Mouse (Mus musculus) cerebellum, adult 8-10 months (tissue): ENCODE measurements around the gene Ube2e2.

Source experiments
- DNase-seq: peaks from one replicate; pipeline ENCODE4 v3.0.0; 2022

Ube2e2 gene

DNA sequence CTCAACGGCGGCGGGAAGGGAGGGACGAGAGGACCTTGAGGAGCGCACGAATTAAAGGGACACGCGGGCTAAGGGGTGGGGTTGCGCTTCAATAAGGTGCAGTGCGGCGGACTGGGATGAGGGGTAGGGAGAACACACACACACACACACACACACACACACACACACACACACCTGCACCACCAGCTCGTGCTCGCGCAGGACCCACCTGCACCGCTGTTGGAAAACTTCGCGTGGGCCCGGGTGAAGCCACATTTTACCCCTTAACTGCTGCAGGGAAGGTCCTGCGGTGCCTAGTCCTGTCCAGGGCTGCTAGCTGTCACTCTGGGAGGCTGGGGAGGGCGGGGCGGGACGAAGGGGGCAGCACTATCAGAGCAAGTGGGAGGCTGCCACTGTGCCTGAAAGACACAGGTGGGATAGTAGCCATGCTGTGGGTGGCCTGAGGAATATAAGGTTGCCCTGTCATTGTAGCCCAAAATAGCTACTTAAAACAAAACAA, at the start of gene Ube2e2:
Gene Ube2e2, minus strand, starts transcription at position 321 of the 499 bp plus-strand sequence.
- DNase-seq = no peak

DNA sequence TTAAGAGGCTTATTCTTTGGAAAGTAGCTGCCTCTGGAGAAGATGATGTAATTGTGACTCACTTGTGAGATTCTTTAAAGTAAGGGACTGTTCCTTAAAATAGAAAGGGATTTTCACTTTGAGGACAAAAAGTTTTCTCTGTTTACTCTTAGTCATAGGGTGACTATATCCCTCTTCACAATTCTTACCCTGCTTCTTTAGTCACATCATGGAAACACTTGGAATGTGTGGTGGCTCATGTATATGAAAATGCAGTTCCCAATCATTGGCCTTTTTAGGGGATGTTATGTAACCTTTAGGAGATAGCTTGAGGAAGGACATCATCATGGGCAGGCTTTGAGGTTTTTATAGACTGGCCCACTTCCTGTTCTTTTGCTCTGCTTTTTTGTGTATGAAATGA, 46.0 kb upstream of the Ube2e2 start:
- no peak for DNase-seq

DNA sequence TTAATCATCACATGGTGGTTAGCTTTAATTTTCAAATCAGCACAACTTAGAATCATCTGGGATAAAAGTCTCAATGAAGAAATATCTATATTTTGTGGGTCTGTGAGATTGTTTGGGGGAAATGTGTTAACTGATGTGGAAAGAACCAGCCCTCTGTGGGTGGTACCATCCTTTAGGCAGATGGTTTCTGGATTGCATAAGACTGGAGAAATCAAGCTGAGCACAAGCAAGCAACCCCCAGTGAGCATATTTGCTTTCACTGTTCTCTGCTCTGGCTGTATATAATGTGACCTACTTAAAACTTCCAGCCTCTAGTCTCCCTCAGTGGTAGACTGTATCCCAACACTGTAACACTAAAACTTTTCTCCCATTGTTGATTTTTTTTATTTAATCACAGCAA, 9.5 kb upstream of the Ube2e2 start:
- no peak for DNase-seq

DNA sequence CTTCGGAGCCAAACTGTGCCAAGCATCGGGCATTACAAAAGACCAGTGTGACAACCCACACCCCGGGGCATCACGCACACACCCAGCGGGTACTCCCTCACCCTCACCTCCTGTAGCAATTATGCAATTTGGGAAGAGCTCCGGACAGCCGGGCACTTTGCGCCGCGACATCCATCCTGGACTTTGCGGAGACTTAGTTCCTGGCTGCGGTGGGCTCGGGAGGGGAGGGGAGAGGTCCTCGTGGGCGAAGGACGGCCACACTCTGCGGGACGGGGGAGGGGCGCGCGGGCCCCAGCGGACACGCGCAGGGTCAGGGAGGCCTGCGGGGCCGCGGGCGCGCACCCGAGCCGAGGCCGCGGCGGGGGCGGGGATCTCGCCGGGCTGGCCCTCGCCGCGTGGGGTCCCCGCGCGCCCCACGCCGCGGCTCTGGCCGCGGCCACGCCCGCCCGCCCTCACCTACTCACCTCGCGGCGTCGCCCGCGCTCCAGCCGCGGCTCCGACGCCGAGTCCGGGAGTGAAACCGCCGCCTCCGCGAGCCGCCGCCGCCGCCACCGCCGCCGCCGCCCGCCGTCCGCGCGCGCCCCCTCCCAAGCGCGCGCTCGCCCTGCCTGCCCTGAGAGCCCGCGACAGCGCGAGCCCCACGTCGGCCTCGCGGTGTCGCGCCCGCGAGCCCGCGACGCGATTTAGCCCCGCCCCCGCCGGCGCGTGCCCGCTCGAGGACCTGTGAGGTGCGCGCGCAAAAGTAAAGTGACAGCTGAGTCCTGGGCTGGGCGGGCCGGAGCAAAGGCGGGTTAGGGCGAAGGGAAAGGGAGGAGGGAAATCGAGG, 733 bp downstream of the Ube2e2 start:
- DNase-seq = peak; percentile 92

DNA sequence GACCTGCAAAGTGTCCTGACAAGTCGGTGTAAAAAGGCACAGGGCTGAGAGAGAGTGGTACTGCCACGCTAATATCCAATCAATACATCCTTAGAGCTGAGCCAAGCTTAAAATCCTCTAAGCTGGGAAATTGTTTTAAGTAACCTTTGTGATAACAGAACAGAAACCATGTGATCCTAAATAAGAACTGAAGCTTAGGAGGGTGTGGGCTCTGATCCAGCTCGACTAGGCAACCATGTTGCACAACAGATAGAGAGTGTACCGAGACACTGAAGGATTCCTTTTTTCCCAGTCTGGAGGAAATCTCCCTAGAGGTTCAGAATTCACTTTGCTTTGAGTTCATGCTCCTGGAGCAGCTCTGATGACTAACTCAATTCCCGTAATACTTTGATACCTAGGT, 4.5 kb downstream of the Ube2e2 start:
- no peak for DNase-seq

DNA sequence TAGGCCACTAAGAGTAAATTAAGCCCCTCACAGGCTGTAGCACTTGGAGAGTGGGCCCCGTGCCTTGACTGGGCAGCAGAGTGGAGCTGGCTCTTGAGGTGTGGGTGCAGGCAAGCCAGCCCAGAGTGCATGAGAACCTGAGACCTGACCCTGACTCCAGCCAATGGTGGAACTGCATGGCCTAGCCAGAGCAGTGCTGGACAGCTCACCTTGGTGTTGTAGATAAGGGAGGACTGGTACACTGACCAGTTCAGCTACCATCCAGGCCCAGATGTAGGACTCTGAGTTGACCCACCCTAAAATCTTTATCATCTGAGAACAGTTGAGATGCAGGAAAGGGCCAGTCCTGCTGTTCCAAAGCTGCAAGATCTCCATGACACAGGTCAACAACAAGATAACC, 11.6 kb downstream of the Ube2e2 start:
- no peak for DNase-seq

DNA sequence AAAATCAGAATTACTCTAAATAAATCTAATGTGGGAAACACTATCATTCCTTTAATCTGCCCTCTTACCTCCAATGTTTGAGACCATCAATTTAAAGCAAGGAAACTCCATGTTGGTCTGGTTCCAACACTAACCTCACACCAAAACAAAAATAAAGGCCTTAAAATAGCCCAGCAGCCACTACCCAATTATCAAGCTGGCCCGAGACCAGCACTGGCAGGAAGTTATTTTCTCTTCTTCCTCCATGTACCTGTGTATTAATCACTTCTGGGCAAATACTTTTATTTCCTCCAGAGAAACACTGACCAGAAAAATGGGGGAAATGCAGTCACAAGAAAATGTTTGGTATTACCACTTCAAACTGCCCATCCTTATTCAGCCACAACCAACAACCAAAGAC, 23.4 kb downstream of the Ube2e2 start:
- DNase-seq = no peak

DNA sequence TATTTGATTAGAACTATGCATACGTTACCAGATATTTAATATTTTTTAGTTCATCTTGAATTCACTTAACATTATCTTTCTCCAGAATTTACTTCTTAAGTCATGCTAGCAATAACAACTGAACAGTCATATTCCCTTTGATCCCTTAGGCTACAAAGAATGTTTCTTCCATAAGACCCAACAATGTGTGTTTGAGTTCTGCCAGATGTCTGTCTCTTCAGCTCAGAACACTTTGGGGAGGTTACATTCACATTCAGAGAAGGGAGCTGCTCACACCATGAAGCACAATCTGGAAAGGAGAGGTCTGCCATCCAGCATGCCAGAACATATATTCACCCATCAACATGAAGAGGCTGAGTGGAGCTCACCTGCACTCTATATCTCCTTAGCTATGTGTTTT, 65.4 kb downstream of the Ube2e2 start:
- no peak for DNase-seq

DNA sequence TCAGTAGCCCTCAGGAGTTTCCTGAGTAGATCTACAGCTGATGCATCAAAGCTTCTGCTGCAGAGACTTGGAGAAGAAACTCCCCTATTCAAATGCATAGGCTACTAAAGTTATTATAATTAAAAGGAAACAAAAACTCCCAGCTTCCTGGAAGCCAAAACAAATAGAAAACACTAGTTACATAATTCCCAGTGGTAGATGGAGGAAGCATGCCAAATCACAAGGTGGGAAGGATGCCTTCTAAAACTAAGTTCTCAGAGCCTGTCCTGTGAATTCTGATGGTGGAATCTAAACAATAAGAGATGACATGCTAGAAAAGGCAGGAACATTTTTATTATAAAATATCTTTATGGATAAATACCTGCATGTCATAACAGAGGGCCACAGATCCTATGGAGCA, 67.3 kb downstream of the Ube2e2 start:
- no peak for DNase-seq

DNA sequence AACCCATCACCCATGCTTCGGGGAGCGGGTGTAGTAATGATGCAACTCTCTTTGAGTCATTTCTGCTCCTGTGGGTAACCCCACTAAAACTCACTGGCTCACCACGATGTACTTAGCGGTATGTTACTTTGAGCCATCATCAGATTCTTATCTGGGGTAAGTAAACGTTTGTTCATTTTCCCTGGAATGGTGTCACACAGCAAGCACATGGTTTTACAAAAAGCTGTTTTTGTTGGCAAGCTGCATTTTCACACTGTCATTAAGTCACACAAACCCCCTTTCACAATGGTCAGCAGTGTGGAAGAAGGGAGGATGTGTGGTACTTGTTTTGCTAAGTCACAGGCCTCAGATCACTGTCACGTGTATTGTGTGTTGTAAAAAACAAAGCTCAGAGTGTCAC, 73.4 kb downstream of the Ube2e2 start:
- no peak for DNase-seq

DNA sequence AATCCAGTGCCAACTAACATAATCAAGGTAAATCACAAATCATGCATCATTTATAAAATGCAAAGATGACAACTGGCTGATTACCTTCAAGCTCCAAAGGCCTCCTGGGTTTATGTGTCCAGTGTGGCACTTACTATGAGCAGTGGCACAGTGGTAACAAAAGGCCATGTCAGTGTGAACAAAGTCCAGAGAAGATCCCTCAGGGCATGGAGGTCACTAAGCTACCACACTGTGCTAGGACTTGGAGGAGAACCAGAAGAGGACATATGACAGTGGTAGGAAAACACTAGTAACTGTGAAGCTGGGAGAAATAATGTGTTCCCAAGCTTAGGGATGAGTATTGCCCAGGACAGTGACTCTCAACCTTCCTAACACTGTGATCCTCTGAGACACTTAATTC, 97.2 kb downstream of the Ube2e2 start:
- DNase-seq = no peak

DNA sequence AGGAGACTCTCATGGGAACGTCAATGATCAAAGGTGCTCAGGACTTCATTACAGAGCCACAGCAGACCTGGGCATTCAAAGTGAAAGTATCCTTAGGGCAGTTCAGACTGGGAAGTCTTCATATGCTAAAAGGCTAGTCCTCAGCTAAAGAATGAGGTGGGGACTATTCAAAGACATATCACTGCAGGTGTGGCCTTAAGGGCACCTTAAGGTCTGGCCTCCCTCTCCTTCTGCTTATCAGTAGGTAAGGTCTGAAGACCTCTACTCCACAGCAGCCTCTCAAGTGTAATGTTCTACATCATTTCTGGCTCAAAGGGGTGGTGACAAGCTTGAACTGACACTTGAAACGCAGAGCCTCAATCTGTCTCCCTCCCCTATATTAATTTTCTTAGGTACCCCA, 98.3 kb downstream of the Ube2e2 start:
- DNase-seq = no peak

DNA sequence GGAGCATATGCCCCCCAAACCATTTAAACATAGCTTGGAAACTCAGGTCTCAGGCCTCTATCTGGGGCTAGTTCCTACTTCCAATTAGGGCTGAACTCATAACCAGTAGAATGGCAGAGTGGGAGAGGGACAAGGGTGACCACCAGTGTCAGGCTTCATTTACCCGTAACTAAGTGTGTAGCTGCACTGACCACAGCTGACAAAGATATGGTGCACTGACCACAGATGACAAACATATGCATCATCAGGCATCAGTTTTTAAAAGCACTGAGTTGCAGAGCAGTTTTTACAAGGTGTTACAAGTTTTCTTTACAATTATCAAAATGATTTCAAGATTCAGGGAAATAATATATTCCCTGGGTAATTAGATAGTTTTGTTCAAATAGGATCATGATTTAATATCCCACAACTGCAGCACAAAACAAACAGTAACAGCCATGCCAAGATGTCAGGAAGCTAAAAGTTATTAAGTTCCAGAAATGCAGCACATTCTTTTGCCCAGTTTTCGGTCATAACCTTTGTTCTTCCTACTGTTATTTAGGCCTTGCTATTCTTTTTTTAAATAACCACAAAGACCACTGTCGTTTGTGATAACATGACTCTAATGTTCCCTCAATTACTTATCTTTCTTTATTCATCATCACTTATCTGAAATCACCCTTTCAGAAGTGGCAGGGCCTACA, 114.9 kb downstream of the Ube2e2 start:
- DNase-seq = no peak

DNA sequence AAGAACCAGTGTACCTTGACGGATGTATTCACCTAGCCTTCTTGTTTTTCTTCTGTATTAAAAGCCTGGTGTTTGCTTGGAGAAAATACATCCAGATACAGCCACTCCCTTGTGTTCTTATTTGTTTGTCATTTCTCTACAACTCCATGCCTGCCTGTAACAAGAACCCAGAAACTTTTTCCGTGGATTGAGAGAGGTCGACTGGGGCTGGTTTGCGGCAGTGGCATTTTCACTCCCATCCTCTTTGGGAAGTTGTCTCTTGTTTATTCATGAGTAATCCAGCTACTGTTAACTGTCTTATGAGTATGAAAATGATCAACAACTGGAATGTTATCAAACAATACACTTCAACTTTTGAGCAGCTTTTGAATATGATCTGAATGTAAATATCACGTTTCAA, 115.8 kb downstream of the Ube2e2 start:
- DNase-seq = no peak

DNA sequence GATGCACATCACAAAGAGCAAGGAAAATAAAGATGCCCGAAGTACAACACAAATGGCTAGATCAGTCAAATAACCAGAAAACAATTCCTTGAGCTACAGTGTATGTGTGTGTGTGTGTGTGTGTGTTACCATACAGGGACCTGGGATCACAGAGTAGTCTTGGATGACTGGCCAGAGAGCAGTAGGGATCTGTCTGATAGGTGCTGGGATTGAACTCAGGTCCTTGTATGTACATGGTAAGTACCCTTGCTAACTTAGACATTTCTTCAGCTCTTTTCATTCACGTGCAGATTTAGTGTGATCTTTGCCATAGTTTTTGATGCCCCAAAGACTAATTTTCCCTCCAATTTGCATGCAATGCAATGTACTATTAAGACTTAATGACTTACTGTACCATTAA, 117.9 kb downstream of the Ube2e2 start:
- DNase-seq = no peak

DNA sequence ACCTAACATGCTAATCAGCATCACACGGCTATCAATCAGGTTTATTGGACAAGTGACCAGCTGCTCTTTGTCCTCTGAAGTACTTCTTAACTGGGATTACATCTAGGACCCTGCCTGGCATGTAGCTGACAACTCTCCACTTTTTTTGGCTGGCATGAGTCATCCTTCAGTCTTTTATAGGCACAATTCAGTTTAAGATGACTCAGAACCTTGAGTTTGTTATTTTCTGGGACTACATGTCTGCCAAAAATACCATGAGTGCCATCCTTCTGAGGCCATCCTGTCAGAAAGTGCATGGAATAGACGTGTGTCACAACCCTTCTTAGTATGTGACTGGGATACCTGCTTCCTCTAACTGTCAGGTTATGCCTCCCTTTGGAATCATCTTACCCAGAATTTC, 120.3 kb downstream of the Ube2e2 start:
- no peak for DNase-seq

DNA sequence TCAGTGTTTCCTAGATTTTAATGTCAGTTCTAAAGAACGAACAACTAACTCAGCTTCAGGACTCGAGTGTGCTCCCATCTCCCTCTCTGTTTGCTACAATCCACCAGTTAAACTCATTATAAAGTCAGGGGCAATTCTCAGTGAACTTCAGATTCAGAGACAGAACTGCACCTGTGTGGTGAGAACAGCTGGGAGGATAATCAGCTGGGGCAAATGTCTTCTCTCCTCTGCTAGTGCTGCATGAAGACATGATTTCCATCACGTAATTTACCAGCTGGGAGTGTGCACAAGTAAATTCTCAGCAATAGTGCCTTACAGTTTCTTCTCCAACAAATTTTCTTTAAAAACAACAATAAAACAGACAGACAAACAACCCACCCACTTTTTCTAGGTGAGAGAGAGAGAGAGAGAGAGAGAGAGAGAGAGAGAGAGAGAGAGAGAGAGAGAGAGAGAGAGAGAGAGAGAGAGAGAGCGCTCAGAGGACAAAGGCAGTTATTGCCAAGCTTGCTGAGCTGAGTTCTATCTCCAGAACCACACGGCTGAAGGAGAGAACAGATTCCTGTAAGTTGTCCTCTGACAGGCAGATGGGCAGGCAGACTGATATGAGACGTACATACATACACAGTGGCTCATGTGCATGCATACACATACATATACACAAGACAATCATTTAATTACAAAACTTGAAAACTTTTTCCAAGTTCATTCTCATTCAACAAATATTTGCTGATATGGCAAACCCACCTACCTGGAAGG, 134.3 kb downstream of the Ube2e2 start:
- no peak for DNase-seq

DNA sequence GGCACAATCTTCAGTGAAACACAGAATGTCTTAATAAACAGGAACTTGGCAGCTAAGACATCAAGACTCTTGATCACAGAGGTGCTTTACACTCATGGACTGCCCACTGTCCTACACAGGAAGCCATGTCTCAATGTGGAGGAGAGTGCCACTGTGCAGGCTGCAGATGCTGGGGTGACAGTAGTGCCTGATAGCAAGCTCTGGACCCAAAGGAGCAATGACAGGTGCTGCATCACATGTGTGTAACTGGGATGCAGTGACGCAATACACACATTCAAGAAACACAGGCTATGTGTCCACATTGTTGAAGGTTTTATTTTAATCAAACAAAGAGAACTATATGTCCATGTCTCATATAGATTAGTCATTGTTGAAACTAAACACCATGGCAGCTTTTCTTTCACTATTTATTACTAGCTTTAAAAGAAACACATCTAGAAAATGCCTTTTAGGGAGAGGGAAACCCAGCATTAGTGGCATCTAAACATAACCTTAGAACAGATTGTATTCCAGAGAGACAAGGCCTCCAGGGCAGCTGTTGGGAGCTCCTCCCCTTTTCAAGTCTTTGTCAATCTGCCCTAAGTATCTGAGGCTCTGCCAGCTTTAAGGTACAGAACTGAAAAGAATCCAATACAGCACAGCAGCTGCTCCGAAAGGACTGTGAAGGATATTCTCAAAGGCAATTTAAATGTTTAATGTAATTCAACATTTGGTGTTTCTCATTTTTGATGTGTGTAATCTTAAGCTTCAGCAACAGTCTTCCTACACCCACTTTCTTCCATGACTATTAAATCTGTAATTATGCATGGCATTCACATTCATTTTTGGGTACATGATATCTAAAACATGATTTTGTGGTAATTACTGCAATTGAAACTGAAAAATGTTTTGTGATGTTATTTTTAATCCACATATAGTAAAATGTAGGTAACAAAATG, 135.2 kb downstream of the Ube2e2 start:
- DNase-seq = no peak

DNA sequence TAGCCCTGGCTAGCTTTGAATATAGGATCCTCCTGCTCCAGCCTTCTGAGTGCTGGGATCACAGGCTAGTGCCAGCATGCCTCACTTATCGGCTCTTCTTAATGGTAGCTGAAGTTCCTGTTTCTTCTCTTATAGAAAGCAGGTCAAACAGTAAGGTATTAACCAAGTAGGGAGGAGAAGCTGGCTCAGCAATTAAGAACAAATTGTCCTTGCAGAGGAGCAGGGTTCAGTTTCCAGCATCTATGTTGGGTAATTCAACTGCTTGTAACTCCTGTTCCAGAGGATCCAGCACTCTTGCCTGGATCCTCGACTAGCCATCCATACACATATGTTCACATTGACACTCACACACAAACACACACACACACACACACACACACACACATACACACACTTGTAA, 136.1 kb downstream of the Ube2e2 start:
- no peak for DNase-seq

DNA sequence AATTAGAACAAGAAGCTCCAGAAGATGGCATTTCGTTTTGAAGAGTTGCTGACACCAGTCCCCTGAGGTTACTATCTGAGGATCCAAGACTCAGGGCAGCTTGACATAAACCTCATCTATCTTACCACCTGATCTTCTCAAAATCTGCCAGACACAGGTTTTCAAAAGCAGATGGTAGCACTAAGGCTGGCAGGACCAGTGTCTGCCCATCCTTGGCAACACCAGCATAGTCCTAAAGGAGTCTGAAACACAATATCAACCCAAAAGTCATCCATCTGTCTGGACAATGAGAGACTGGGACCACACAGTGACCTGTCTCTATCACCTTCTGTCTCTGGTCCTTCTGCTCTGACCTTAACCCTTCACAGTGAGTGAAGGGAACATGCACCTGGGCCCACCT, 138.7 kb downstream of the Ube2e2 start:
- DNase-seq = peak; percentile 11

DNA sequence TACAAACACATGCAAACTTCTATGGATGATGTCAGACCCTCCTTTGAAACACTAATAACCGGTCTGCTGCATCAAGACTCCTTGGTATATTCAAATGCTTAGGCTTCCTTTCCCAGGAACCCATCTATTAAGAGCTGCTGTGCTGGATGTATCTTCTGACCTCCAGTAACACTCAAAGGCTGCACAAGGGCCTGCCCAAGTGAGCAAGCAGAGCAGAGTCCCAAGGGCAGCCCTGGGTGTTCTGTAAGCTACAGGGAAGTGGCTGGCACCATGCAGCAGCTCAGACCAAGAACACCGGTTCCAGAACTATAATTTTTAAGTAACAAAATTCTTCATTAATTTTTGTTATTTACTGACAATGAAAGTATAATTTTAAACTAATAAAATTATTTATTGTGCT, 139.5 kb downstream of the Ube2e2 start:
- no peak for DNase-seq

DNA sequence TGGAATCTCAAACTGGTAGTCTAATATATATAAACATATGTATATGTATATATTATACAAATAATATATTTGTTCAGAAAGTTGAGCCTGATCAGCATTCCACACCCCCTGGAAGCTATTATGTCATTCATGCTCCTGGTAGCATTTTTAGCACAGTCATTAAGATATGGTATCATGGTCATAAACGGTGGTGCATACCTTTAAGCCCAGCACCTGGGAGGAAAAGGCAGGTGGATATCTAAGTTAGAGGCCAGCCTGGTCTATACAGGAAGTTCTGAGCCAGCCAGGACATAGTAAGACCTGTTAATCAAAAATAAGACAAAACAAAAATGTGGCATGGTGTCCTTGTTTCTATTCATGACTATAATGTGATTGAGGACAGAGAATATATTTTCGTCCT, 140.1 kb downstream of the Ube2e2 start:
- DNase-seq = no peak

DNA sequence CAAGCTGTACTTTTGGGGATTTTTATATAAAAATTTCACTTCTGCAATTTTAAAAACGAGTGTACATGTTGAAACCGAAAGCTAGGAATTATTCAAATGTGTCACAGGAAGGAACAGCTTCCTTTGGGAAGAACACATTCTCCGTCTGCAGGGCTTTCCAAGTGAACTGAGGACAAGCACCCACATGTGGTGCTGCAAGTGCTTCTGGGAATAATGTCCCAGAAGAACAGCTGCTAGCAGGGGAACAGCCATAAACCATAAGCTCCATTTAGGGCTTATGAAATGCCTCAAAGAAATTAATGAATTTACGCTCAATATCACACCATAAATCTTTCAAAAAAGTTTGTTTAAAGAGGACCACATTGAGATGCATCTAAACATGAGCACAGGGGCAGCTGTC, 162.9 kb downstream of the Ube2e2 start:
- DNase-seq = no peak
